Mouse (Mus musculus) G1E (cell line): ENCODE results near the gene Obsl1. TPM values are rescaled to one million over a fixed set of nuclear protein-coding genes. Genes with fewer than 3 reads are reported as not detected.

Experiments
- ATAC-seq: 2 replicates; pipeline ENCODE4 v1.8.0; 2016; ENCODE audit warnings: mild to moderate bottlenecking; ENCODE audit not compliant: insufficient number of reproducible peaks, poor library complexity, low FRiP score, severe bottlenecking; ENCODE audit errors: extremely low read depth
- DNase-seq: peaks from one replicate; pipeline ENCODE4 v3.0.0; 2012; ENCODE audit warnings: low spot score
- H3K27me3 ChIP-seq: 2 replicates; pipeline ENCODE4 v1.6.1; 2012; ENCODE audit warnings: mild to moderate bottlenecking, low read length, inconsistent platforms; ENCODE audit not compliant: insufficient read depth
- H3K36me3 ChIP-seq: replicated peaks from 2 replicates; pipeline ENCODE3; 2012; ENCODE audit warnings: mild to moderate bottlenecking, inconsistent platforms
- H3K4me1 ChIP-seq: 2 replicates; pipeline ENCODE4 v1.6.1; 2012; ENCODE audit warnings: low read depth, low read length, inconsistent platforms, mixed read lengths; ENCODE audit not compliant: insufficient read depth
- H3K4me3 ChIP-seq: 2 replicates; pipeline ENCODE4 v1.5.1; 2012; ENCODE audit warnings: low read depth, mild to moderate bottlenecking, inconsistent platforms, low read length, moderate library complexity, mixed read lengths
- H3K9me3 ChIP-seq: replicated peaks from 2 replicates; pipeline ENCODE4 v1.6.1; 2012; ENCODE audit warnings: inconsistent platforms
- CTCF ChIP-seq: IDR thresholded peaks from 2 replicates; pipeline ENCODE4 v1.5.1; 2012; ENCODE audit warnings: low read depth, low read length, inconsistent platforms, mixed read lengths
- GATA1 ChIP-seq: IDR thresholded peaks from 2 replicates; pipeline ENCODE4 v1.6.1; 2012; ENCODE audit warnings: borderline replicate concordance, low read length, inconsistent platforms, mixed read lengths
- GATA2 ChIP-seq: IDR thresholded peaks from 2 replicates; pipeline ENCODE4 v1.6.1; 2012; ENCODE audit warnings: low read depth, low read length, inconsistent platforms, borderline replicate concordance
- POLR2AphosphoS5 ChIP-seq: IDR thresholded peaks from 2 replicates; pipeline ENCODE4 v1.6.1; 2012; ENCODE audit warnings: low read depth, low read length, inconsistent platforms; ENCODE audit not compliant: insufficient replicate concordance
- TAL1 ChIP-seq: conservative IDR thresholded peaks from 2 replicates; pipeline ENCODE4 v1.6.1; 2012; ENCODE audit warnings: low read depth, low read length, inconsistent platforms, mixed read lengths
- polyA plus RNA-seq: library from polyadenylated mRNA; stranded (reverse); fragments of >175 nt; gene quantifications from 2 replicates; pipeline ENCODE4 v1.2.3, GENCODE M21; 2012
- total RNA-seq, 2 experiments: library from RNA; stranded (forward) in 1 of 2; stranded (reverse) in 1 of 2; fragments of 200-1000 nt in 1 of 2; fragments of >200 nt in 1 of 2; fragmentation: Nextera tagmentation in 1 of 2; gene quantifications; 2 replicates each; pipeline ENCODE4 v1.2.3; 2014 to 2017

Obsl1 gene
- total and polyA plus RNA-seq, 3 experiments, result 0.05 TPM; not detected in 2

DNA sequence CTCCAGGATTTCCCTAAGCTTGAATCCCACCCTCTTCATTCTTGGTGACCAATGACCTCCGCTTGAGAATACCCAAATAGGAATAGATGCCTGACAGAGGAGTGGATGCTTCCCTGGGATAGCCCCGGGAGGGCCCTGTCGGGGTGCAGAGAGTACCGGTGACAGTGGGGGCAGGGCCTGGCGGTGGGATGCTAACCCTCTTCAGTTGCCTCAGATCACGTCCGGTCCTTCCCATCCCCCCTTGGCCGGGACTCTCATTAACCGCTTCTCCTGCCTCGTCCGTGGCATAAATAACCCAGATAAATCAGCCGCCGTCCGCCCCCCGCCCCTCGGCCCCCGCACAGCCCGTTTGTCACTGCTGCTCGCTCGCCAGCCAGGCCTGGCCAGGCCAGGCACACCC is 59.6 kb downstream of the Obsl1 start:
- no peaks in the 10 kb centered on the region for H3K9me3 ChIP-seq
- H3K36me3 ChIP-seq, result peaks cover 27% of the 10 kb centered on the region
- no peak for TF ChIP-seq GATA2
- no peak for TF ChIP-seq POLR2AphosphoS5
- no peak for TF ChIP-seq CTCF
- no peak for TF ChIP-seq TAL1
- no peak for TF ChIP-seq GATA1
- peaks cover 23% of the 10 kb centered on the region for H3K27me3 ChIP-seq
- DNase-seq (peak; percentile 61), ATAC-seq (no peak)
- peak overlapping the region; percentile 69; the same call in 1 of the 2 replicates for H3K4me3 ChIP-seq
- peaks cover 99% of the 10 kb centered on the region for H3K4me1 ChIP-seq

DNA sequence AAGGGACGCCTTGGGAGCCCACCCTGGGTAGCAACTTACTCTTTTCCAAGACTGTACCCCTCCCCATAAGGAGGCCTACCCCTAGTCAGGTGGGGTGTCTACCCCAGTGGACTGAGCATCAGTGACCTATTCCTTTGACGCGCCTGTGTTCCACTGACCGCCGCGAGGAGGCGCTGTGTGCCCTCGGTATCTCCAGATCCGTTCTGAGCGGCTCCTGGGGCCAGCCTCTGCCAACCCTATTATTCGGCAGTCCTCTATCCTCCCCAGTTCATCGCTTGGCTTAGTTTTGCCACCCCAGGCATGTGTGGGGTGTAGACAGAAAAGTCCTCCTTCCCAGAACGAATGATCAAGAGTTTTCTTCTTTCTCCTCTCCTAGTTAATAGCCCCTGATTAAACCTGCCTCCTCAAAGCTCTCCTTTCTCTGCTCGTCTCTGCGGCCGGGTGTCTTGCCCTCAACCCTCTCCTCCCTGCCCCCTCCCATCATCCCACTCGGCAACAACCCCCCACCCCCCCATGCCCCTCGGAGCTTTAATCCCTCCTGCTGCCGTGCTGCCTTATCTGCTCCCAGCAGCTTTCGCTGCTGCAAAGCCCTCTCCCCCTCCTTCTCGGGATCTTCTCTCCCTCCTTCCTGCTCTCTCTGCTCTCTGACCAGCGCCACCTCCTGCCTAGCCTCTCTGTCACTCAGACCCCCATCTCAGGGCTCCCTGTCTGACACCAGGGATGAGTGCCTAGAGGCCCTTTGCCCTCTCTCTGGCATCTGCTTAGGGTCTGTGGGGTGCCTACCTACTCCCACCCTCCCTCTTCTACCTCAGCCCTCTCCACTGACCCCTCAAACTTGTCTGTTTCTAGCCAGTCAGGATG is 60.3 kb downstream of the Obsl1 start:
- peaks cover 34% of the 10 kb centered on the region for H3K36me3 ChIP-seq
- no peaks in the 10 kb centered on the region for H3K9me3 ChIP-seq
- TF ChIP-seq POLR2AphosphoS5 (no peak), GATA1 (no peak), GATA2 (no peak), TAL1 (peak; percentile 85), CTCF (peak; percentile 100)
- peaks cover 96% of the 10 kb centered on the region for H3K4me1 ChIP-seq
- peak overlapping the region; percentile 69 for H3K4me3 ChIP-seq
- peak; percentile 52 for ATAC-seq
- DNase-seq, result peak; percentile 90
- peaks cover 16% of the 10 kb centered on the region for H3K27me3 ChIP-seq

DNA sequence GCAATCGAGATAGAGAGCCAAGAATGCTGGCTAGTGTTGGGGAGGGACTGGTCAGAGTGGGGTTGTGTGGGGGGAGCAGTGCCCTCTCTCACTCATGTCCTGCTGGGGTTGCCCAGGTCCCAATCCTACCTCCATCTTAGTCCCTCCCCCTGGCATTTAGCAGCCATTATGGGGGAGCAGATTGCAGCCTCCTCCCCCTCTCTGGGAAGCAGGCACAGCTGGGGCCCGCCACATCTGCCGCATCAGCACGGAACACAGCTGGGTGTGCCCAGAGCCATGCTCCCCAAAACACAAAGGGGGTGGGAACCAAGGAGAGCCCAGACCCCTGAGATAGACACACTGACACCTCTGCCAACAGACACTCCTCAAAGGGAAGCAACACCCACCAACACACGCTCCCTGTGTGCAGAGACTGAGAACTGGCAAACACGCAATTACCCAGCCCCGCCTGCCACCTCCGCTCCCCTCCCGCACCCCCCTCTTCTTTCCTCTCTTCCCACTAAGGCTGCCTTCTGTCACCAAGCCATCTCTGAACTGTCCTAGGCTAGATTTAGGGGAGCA is 61.0 kb downstream of the Obsl1 start:
- DNase-seq (peak; percentile 64), ATAC-seq (peak; percentile 2; the same call in 1 of the 2 replicates)
- H3K4me1 ChIP-seq, result peaks cover 92% of the 10 kb centered on the region
- no peak for TF ChIP-seq POLR2AphosphoS5
- TF ChIP-seq TAL1, result no peak
- TF ChIP-seq GATA1, result no peak
- no peak for TF ChIP-seq GATA2
- no peak for TF ChIP-seq CTCF
- H3K9me3 ChIP-seq, result no peaks in the 10 kb centered on the region
- peaks cover 42% of the 10 kb centered on the region for H3K36me3 ChIP-seq
- peaks cover 10% of the 10 kb centered on the region; the same call in 1 of the 2 replicates for H3K27me3 ChIP-seq
- peak overlapping the region; percentile 69 for H3K4me3 ChIP-seq

DNA sequence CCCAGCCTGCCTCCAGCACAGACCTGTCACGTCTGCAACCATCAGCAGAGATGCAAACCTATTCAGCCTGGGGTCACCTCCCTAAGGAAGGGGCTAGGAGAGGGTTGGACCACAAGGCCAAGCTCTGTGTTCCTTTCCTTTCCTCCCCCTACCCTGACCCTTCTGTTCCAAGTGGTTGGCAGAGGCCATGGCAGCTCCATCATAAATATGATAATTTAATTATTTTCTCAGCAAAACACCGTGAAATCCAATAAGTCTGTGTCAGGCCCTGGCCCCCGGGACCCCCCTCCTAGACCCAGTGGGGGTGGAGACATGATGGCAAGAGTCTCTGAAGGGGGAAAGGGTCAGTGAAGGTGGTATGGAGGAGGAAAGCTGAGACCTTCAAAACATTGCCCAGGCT is 62.0 kb downstream of the Obsl1 start:
- Histone ChIP-seq H3K4me1 (peaks cover 88% of the 10 kb centered on the region), H3K36me3 (peaks cover 51% of the 10 kb centered on the region), H3K9me3 (no peaks in the 10 kb centered on the region), H3K4me3 (peak overlapping the region; percentile 69; the same call in 1 of the 2 replicates), H3K27me3 (peaks cover 8% of the 10 kb centered on the region; the same call in 1 of the 2 replicates)
- TF ChIP-seq POLR2AphosphoS5 (no peak), GATA2 (no peak), CTCF (no peak), TAL1 (no peak), GATA1 (no peak)
- DNase-seq, result no peak
- no peak for ATAC-seq

DNA sequence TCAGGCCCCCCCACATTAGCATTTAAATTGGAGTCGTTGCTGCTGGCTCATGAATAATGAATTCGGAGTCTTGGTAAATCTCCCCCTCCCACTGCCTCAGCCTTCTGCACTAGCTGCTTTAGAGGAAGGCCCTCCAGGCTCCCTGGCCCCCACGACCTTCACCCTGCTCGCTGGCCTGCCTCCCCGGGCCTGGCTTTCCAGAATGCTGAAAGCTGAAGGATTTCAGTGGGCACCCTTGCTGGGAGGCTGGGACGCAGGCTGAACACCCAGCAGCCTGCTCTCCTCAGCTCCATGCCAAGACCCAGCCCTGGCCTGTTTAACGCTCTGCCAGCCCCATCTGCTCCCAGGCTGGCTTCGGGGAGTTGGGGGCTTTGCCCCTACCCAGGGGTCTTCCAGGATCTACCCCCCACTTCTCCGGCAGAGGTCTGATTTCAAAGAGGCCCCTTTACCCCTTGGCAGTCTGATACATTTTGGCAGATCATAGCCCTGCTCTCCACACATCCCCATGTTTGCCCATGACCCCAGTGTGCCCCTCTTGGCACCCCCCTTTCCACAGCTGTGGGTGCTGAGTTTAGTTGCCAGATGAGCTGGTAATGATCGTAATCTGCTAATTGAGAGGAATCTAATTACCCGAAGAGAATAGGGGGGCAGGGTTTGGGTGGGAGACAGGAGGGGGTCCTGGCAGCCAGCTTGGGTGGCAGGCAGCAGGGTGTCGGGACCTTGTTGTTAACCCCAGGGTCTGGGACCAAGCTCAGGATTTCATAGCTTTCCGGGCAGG is 62.8 kb downstream of the Obsl1 start:
- 0 out of 2 replicates have a peak overlapping the region, but pooled peaks have one; percentile 1 for H3K4me3 ChIP-seq
- DNase-seq, result no peak
- H3K36me3 ChIP-seq, result peaks cover 59% of the 10 kb centered on the region
- H3K27me3 ChIP-seq, result peaks cover 2% of the 10 kb centered on the region; the same call in 1 of the 2 replicates
- H3K4me1 ChIP-seq, result peaks cover 87% of the 10 kb centered on the region
- no peak for TF ChIP-seq POLR2AphosphoS5
- TF ChIP-seq CTCF, result no peak
- TF ChIP-seq TAL1, result no peak
- no peak for TF ChIP-seq GATA2
- no peak for TF ChIP-seq GATA1
- H3K9me3 ChIP-seq, result no peaks in the 10 kb centered on the region
- no peak for ATAC-seq

- DNase-seq (no peak), ATAC-seq (no peak)
- H3K9me3 ChIP-seq, result no peaks in the 10 kb centered on the region
- H3K4me3 ChIP-seq, result peak overlapping the region; percentile 7; the same call in 1 of the 2 replicates
- peaks cover 64% of the 10 kb centered on the region for H3K36me3 ChIP-seq
- TF ChIP-seq GATA2, result no peak
- no peak for TF ChIP-seq POLR2AphosphoS5
- no peak for TF ChIP-seq TAL1
- TF ChIP-seq CTCF, result no peak; the same call in 1 of the 2 replicates
- no peak for TF ChIP-seq GATA1
- no peaks in the 10 kb centered on the region for H3K27me3 ChIP-seq
- H3K4me1 ChIP-seq, result peaks cover 83% of the 10 kb centered on the region
Measured at GRCm38 (mm10) chr1:75442811-75443210, 63.4 kb downstream of the Obsl1 start.
